Mouse (Mus musculus) c-Kit-positive CD71-positive TER-119-positive erythroid progenitor cells, embryonic 14.5 days (primary cell): ENCODE results near the gene Hist1h3g.
A peak's percentile ranks its signal among the peaks of the same experiment; 100 is the strongest.

ENCODE experiments used
- DNase-seq: peaks from one replicate; pipeline ENCODE4 v3.0.0-alpha.2; 2013; ENCODE audit warnings: low spot score

Gene Hist1h3g

GRCm38 (mm10) chr13:23515826-23516620 lies 19.2 kb upstream of the Hist1h3g start:
- no peak for DNase-seq

- peak; percentile 86 for DNase-seq
Observed at GRCm38 (mm10) chr13:23516822-23517602, 18.2 kb upstream of the Hist1h3g start.

GRCm38 (mm10) chr13:23517603-23518294 lies 17.5 kb upstream of the Hist1h3g start:
- DNase-seq = peak; percentile 90

GRCm38 (mm10) chr13:23518295-23518603 lies 17.0 kb upstream of the Hist1h3g start:
- no peak for DNase-seq

GRCm38 (mm10) chr13:23518885-23519284 lies 16.3 kb upstream of the Hist1h3g start:
- DNase-seq = peak; percentile 90

- peak; percentile 84 for DNase-seq
Observed at GRCm38 (mm10) chr13:23519416-23519815, 15.8 kb upstream of the Hist1h3g start.

- DNase-seq = peak; percentile 84
Observed at GRCm38 (mm10) chr13:23521703-23522102, 13.5 kb upstream of the Hist1h3g start.

GRCm38 (mm10) chr13:23523976-23524375 lies 11.2 kb upstream of the Hist1h3g start:
- no peak for DNase-seq

GRCm38 (mm10) chr13:23524654-23525053 lies 10.6 kb upstream of the Hist1h3g start:
- DNase-seq = peak; percentile 87

GRCm38 (mm10) chr13:23525901-23526300 lies 9.3 kb upstream of the Hist1h3g start:
- DNase-seq = no peak

GRCm38 (mm10) chr13:23526312-23526711 lies 8.9 kb upstream of the Hist1h3g start:
- DNase-seq = peak; percentile 92

GRCm38 (mm10) chr13:23529005-23529404 lies 6.2 kb upstream of the Hist1h3g start:
- no peak for DNase-seq

- no peak for DNase-seq
Observed at GRCm38 (mm10) chr13:23529480-23530165, 5.6 kb upstream of the Hist1h3g start.

GRCm38 (mm10) chr13:23530181-23530900 lies 4.9 kb upstream of the Hist1h3g start:
- DNase-seq = peak; percentile 77

- DNase-seq = peak; percentile 98
Observed at GRCm38 (mm10) chr13:23530901-23531875, 4.0 kb upstream of the Hist1h3g start, which contains the start of gene Hist1h4h. Gene Hist1h4h, plus strand, starts transcription at chr13:23531050.

- DNase-seq = no peak
Observed at GRCm38 (mm10) chr13:23532262-23533075, 2.8 kb upstream of the Hist1h3g start.

- peak; percentile 94 for DNase-seq
Observed at GRCm38 (mm10) chr13:23533560-23534367, 1.5 kb upstream of the Hist1h3g start, which contains the start of gene Hist1h2af. Gene Hist1h2af, plus strand, starts transcription at chr13:23533906.
